Mouse (Mus musculus) adrenal gland, postnatal 36 days (tissue): ENCODE data around the gene Gm49721. TPM values are rescaled to one million over a fixed set of nuclear protein-coding genes. Genes with fewer than 3 reads are reported as not detected.
A peak's percentile ranks its signal among the peaks of the same experiment; 100 is the strongest.
"Not testable (repeated sequence)": the region's sequence is repeated elsewhere in the genome, so short reads cannot be mapped to it uniquely, and the experiment has no call there.

Source experiments
- DNase-seq, 2 experiments: peaks; one replicate each; pipeline ENCODE4 v3.0.0; 2021; ENCODE audit warnings: mixed read lengths in 1 of 2
- long read RNA-seq, 2 experiments: library from polyadenylated mRNA; stranded (forward); transcript quantifications; one replicate each; pipeline ENCODE4 v2.0.0; 2021; ENCODE audit warnings: borderline sequencing depth in 2 of 2
- total RNA-seq, 2 experiments: library from RNA; stranded (reverse); gene quantifications; 2 replicates each; pipeline ENCODE4 v1.2.3; 2021

The Gm49721 gene
- under 1 TPM in 1 of 2 experiments, not detected in 1; 0.43 TPM for total RNA-seq
- long read RNA-seq, experiment 1, partial matches to known transcripts, result 67 of 80 reads
- long read RNA-seq, experiment 1, other reads (novel, unspliced or antisense), result 13 of 80 reads
- long read RNA-seq, experiment 2, partial matches to known transcripts, result 4 of 9 reads
- long read RNA-seq, experiment 2, other reads (novel, unspliced or antisense), result 5 of 9 reads

DNA sequence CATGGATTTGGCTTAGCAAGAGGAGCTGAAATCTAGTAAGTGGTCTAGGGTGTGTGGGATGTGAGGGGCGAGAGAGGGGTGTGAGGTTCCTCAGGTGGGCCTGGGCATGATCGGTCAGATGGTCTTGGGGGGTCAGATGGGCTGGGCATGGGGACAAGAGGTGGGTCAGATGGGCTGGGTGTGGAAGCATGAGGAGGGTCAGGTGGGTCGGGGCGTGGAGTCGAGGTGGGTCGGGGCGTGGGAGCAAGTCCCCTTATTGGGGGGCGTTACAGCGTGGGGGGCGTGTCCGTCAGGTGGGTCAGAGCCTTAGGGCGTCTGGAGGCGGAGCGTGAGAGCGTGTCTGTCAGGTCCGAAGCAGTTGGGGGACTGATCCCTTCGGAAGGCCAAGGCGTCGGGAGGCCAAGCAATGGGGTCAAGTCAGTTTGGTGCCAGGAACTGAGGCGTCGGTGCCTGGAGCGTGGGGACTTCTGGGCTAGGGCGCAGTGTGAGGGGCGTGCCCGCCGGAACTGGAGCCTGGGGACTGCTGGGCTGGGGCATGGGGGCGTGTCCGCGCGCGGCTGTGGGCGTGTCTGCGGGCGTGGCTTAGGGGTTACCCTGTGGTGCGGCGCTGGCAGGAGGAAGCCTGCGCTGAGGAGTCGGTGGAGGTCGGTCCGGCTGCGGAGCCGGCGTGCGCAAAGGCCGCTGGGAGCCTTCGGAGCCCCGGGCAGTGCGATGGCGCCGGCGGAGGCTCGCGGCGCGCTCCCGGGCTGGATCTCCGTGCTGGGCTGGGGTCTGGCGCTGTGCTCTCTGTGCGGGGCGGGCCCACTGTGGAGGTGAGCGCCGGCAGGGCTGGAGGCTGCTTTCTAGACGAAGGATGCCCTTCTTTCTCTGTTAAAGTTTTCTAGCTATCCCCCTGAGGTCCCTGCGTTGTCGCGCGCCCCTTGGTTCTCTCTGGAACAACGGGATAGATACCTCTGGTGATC lies at the start of gene Gm49721:
Gene Gm49721 (plus strand): TSS at position 618 of the 962 bp plus-strand sequence.
- peak; percentile 78 to 79 for DNase-seq

DNA sequence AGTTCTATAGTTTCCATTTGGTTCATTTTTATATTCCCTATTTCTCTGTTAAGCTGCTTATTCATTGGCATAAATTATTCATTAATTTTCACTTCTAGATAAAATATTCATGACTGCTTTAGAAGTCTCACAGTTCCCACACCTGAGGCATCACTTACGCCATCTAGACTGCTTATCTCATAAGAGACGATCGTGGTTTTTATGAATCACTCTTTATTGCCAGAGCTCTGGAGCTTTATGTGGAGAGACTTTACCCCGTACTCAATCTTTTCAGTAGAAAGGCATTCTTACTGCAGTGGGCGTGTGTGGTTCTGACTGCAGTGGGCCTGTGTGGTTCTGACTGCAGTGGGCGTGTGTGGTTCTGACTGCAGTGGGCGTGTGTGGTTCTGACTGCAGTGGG lies 47.1 kb upstream of the Gm49721 start:
- DNase-seq, result not testable (repeated sequence)

DNA sequence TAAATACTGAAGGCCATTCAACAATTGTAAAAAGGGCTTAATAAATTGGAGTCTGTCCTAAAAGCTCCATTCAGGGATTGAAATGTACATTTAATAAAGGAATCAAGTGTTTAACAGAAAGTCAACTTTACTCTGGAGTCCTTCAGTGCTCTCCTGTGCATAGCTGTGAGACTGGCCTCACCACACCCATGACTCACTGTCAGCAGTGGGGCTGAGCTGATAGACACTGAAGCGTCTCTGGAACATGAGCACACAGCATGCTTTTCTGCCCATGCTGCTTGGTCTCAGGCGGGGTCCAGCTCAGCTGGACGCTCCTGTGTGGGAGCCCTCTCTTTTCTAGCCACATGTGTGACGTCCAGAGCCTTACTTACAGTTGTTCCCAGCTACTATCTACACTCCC lies 36.1 kb upstream of the Gm49721 start:
- DNase-seq, result not testable (repeated sequence)

- not testable (repeated sequence) for DNase-seq
These were observed 31.1 kb upstream of the Gm49721 start for GRCm38 (mm10) chr17:6947637-6947983.

DNA sequence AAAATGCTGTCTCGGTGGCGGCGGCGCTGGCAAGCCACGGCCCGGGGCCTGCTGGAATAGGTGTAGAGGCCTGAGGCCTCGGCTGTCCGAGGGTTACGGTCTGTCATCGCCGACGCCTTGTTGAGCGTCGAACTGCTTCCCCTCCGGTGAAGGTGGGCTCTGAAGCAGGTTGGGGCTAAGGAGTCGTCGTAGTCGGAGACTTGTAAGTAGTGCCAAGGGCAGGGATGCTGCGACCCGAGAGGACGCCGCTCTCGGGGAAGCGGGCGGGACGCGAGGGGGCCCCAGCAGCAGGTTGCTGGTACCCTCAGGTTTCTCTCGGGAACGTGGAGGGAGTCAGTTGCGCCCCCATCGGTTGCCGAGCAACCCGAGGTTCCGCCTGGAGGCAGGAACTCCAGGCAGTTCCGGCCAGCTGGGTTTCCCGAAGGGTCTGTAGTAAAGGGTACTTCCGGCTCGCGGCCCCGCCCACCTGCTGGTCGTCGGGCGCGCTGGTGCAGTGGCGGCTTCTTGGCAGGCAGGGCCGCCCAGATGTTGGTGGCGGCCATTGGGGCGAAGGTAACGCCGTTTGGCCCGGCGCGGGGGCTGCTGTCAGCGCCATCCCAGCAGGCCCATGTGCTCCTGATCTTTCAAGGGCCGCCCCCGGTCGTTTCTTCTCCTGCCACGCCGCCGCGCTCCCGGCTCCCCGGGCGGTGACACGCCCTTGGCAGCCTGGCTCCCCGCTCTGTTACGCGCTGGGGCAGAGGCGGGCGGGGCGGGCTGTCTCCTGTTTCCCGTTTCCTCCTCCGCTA lies 30.5 kb upstream of the Gm49721 start, which contains the start of gene Rsph3b:
Gene Rsph3b (minus strand): TSS at position 699 of the 785 bp plus-strand sequence.
- peak; percentile 89 to 90 for DNase-seq

- DNase-seq, result not testable (repeated sequence)
These were observed 29.9 kb upstream of the Gm49721 start for GRCm38 (mm10) chr17:6948769-6949228.

DNA sequence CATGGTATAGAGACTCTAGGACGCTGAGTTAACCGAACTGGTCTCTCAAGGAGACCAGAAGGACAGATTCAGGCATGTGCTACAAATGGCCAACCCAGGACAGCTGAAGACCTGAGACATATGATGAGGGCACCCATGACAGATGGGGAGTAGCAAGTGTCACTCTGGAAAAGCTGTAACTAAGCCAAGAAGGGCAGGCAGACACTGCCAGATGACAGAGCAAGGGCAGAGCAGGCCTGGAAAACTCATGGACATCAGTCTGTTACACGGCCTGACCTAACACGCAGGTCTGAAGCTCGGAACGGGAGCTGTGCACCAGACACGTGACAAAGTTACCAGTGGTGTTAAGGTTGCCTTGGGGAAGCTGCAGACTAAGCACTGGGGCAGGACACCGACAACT lies 19.8 kb upstream of the Gm49721 start:
- peak in 1 of 2 experiments; percentile 22 for DNase-seq

- not testable (repeated sequence) for DNase-seq
These were observed 19.0 kb upstream of the Gm49721 start for GRCm38 (mm10) chr17:6959543-6960259.

GRCm38 (mm10) chr17:6960349-6960748 lies 18.4 kb upstream of the Gm49721 start:
- not testable (repeated sequence) for DNase-seq

DNA sequence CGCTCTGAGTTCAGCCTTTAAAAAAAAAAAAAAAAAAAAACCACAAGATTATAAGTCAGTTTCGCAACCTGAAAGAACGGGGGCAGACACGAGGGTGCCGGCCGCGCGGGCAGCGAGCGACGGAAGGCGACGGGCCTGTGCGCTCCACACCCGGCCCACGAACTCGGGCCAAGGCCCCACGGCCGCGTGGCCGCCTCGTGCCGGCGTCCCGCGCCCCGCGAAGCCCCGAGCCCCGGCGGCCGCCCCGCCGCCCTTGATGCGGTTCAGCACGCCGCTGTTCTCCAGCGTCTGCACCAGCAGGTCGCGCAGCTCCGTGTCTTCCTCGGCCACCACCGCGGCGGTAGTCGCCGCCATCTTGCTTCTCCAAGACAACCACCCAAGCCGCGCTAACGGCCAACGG lies 17.9 kb upstream of the Gm49721 start, which contains the start of gene Tagap1:
Gene Tagap1 (minus strand): TSS at position 381 of the 400 bp plus-strand sequence.
- peak; percentile 46 to 48 for DNase-seq

- DNase-seq, result not testable (repeated sequence)
These were observed 17.3 kb upstream of the Gm49721 start for GRCm38 (mm10) chr17:6961181-6962000.

DNA sequence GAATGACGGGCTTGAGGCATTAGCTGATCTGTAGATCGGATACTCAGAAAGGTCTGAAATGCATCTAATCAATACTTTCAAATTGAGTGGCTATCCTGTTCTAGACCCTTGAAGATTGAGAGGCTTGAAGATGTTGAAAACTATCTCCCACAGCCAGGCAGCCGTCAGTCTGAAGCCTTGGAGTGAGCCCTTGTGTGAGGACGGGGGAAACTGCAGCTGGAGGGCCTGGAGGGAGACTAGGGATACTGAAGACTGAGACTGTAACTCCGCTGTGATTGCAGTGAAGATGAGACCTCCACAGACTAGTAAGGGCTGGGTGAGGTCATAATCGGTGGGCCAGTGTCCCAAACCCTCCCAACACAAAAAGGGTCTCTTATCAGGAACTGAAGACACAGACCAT lies 16.4 kb upstream of the Gm49721 start:
- DNase-seq, result not testable (repeated sequence)

- DNase-seq, result not testable (repeated sequence)
These were observed 15.8 kb upstream of the Gm49721 start for GRCm38 (mm10) chr17:6962936-6963335.

GRCm38 (mm10) chr17:6965364-6965763 lies 13.3 kb upstream of the Gm49721 start:
- peak in 1 of 2 experiments; percentile 23 for DNase-seq

GRCm38 (mm10) chr17:6967673-6968072 lies 11.0 kb upstream of the Gm49721 start:
- not testable (repeated sequence) for DNase-seq

GRCm38 (mm10) chr17:6970334-6970733 lies 8.4 kb upstream of the Gm49721 start, which contains the start of gene Rnaset2b:
Gene Rnaset2b, plus strand, starts transcription at chr17:6970634.
- DNase-seq, result not testable (repeated sequence)

DNA sequence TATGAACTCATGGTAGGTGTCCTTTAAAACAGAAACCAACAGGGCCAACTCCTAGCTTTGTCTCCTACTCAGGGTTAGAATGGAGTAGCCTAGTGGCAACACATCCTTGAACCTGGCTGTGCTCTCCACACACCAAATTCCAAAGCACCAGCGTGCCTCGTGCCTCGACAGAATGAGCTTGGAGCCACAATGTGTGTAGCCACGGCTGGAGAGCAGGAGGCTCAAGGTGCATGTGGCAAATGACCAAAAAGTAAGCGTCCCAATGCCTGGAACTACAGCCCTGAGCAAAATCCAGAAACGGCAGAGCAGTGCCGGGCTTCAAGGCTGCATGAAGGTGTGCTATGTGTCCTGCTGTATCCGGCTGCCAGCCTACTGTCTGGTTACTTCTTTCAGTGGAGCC lies 7.5 kb upstream of the Gm49721 start:
- DNase-seq, result not testable (repeated sequence)

DNA sequence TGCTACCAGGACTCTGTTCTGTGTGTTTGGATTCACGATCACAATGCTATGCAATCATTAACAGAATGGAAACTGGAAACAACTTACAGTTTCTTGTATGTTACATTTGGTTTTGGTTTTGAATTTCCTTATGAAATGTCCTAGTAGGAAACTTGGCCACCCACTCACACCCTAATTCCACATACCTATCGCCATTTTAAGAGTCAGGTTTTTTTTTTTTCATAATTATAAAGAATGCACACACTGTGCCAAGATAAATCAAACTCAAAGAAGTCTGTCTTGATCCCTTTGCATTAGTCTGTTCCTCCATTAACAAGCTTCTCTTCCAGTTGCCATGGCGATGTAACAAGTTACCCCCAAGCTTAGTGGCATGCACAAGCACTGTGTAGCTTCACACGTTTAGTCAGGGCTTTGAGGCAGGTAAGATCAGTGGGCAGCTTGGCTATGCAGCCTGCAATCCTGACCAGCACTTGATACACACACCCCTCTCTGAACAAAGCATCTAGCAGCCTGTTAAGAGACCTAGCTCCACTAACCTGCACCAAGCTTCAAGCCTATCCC lies 5.8 kb upstream of the Gm49721 start:
- not testable (repeated sequence) for DNase-seq

DNA sequence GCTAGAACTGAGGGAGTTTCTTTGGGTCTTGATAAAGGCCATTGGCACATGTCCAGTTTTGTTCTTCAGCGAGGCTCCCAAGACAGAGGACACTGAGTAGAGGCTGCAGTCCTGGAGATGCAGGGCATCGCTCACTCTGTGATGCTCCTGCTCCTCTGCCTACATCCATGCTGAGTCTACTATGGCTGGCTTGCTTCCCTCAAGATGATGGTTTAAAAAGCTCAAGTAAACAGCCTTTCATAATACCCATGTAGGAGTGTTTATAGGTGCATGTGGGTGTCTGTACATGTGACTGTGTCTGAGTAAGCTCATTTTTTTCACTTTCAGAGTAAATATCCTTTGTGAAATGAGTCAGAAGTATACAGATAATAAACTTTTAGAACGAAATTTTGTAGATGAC lies 3.7 kb upstream of the Gm49721 start:
- DNase-seq, result not testable (repeated sequence)

GRCm38 (mm10) chr17:6979380-6979779 lies 676 bp downstream of the Gm49721 start:
- DNase-seq, result not testable (repeated sequence)
